In the genomic region with DNA sequence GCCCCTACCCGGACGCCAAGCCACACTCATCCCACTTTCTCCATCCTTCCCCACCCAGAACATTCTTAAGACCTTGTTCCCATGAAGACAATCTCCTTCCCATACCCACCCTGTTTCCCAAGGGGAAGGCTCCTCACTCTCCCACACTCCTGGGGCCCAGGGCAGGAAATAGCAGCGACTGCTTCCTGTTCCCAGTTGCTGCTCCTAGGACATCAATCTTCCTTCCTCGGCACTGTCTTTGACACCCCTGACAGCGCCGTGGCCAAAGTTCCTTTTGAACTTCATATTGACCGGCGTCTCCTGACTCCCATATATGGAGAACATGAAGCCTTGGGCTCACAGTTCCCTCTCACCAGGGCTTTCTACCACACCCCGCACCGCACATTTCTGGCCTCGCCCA, we compare ENCODE assay signal across 19 mouse cellular contexts.
DNase-seq lines count a peak whose midpoint lies in the region; ATAC-seq lines count a peak whose summit lies in the region.
"Had no signal": no experiment of that assay in that cellular context is flagged by ENCODE, and none has a peak within 500 bp of the region (broad histone marks: within the 10 kb centered on the region; RNA-seq: fewer than 3 reads in every experiment).

No protein-coding gene starts in this region.

- 34% methylated on average over 11 of the region's 11 CpGs for WGBS in liver, embryonic 16.5 days (ENCODE audit: insufficient replicate concordance)

- peak; percentile 12 for DNase-seq in adrenal gland, adult 2 months
- DNase-seq in adrenal gland, postnatal 4 days (ENCODE audit: low spot score in 2 of 2) = no peak
- no peak for DNase-seq in liver
- peak; percentile 36 to 38 for DNase-seq in kidney, adult 8-10 months
- DNase-seq in kidney, postnatal 36 days = peak; percentile 42 to 49
- DNase-seq in neural tube, embryonic 10.5 days (ENCODE audit: extremely low spot score, low spot score) = no peak
- DNase-seq in B cell, adult 2 months = no peak
- DNase-seq: adrenal gland, postnatal 10 days; gastrocnemius, postnatal 14 days; heart, postnatal 10 days; right cerebral cortex, postnatal 14 days had no signal

- no peak overlapping the region for H3K4me3 ChIP-seq in liver, embryonic 16.5 days (ENCODE audit: low read depth, low read length)
- H3K4me3 ChIP-seq: hindbrain, embryonic 13.5 days; limb, embryonic 13.5 days; neural tube, embryonic 13.5 days; stomach, embryonic 15.5 days had no signal

- H3K9ac ChIP-seq in liver, embryonic 16.5 days (ENCODE audit: low read depth, low read length) = no peak overlapping the region
- H3K9ac ChIP-seq: hindbrain, embryonic 13.5 days; limb, embryonic 13.5 days; neural tube, embryonic 13.5 days; stomach, embryonic 15.5 days had no signal

- no peaks in the 10 kb centered on the region for H3K27me3 ChIP-seq in liver, embryonic 16.5 days (ENCODE audit: control insufficient read depth, insufficient read depth, low read depth, low read length)
- H3K27me3 ChIP-seq: CH12.LX; neural tube, embryonic 13.5 days; stomach, embryonic 15.5 days had no signal

- H3K36me3 ChIP-seq in liver, embryonic 16.5 days (ENCODE audit: control insufficient read depth, insufficient read depth) = no peaks in the 10 kb centered on the region
- H3K36me3 ChIP-seq: hindbrain, embryonic 13.5 days; limb, embryonic 13.5 days; neural tube, embryonic 13.5 days; stomach, embryonic 15.5 days had no signal

- no peak overlapping the region for H3K4me2 ChIP-seq in liver, embryonic 16.5 days (ENCODE audit: low read depth, low read length)
- H3K4me2 ChIP-seq: hindbrain, embryonic 13.5 days; limb, embryonic 13.5 days; midbrain, embryonic 11.5 days; neural tube, embryonic 13.5 days; stomach, embryonic 15.5 days had no signal

- no peaks in the 10 kb centered on the region for H3K9me3 ChIP-seq in liver, embryonic 16.5 days (replicated peaks; ENCODE audit: control insufficient read depth, low read length)
- H3K9me3 ChIP-seq: hindbrain, embryonic 13.5 days; limb, embryonic 13.5 days; neural tube, embryonic 13.5 days; stomach, embryonic 15.5 days had no signal

- H3K27ac ChIP-seq in liver, embryonic 16.5 days (ENCODE audit: low read length) = no peak overlapping the region
- H3K27ac ChIP-seq: hindbrain, embryonic 13.5 days; limb, embryonic 13.5 days; neural tube, embryonic 13.5 days; stomach, embryonic 15.5 days had no signal

- no peaks in the 10 kb centered on the region for H3K4me1 ChIP-seq in liver, embryonic 16.5 days (ENCODE audit: control insufficient read depth, low read depth, low read length)

- 0 out of 2 replicates have a peak, but pooled peaks have one; percentile 21 for ATAC-seq in liver, embryonic 16.5 days (ENCODE audit: low read depth)
- ATAC-seq: intestine, embryonic 16.5 days had no signal

Comparison
In these comparisons a context has a peak if more than half of its experiments do, and no peak if none do; other contexts are left out.
1. DNase-seq: peak in adrenal gland, adult 2 months (single experiment), kidney, adult 8-10 months (2 of 2) and kidney, postnatal 36 days (2 of 2); none in adrenal gland, postnatal 4 days (0 of 2), liver (single experiment), neural tube, embryonic 10.5 days (single experiment) and B cell, adult 2 months (0 of 2).